Mouse (Mus musculus) erythroblast, embryonic 14.5 days (primary cell): ENCODE measurements around the gene Gm9918. TPM values are rescaled to one million over a fixed set of nuclear protein-coding genes. Genes with fewer than 3 reads are reported as not detected.

ENCODE experiments used
- H3K27me3 ChIP-seq: 2 replicates; pipeline ENCODE4 v1.6.1; 2012; ENCODE audit warnings: inconsistent platforms; ENCODE audit not compliant: control insufficient read depth
- H3K36me3 ChIP-seq: 2 replicates; pipeline ENCODE4 v1.6.1; 2012; ENCODE audit warnings: mild to moderate bottlenecking, inconsistent platforms; ENCODE audit not compliant: control insufficient read depth
- H3K4me1 ChIP-seq: 2 replicates; pipeline ENCODE4 v1.6.1; 2012; ENCODE audit warnings: inconsistent platforms; ENCODE audit not compliant: control insufficient read depth
- H3K4me3 ChIP-seq: replicated peaks from 2 replicates; pipeline ENCODE3; 2012; ENCODE audit warnings: moderate library complexity, mild to moderate bottlenecking, inconsistent platforms
- H3K9me3 ChIP-seq: 2 replicates; pipeline ENCODE4 v1.6.1; 2012; ENCODE audit warnings: low read length, inconsistent platforms, mixed read lengths; ENCODE audit not compliant: control insufficient read depth
- GATA1 ChIP-seq: IDR thresholded peaks from 2 replicates; pipeline ENCODE4 v1.6.1; 2012; ENCODE audit warnings: low read length, inconsistent platforms, mixed read lengths
- TAL1 ChIP-seq: IDR thresholded peaks from 3 replicates; pipeline ENCODE4 v1.6.1; 2012; ENCODE audit warnings: low read length, inconsistent platforms, mixed read lengths
- polyA plus RNA-seq: library from polyadenylated mRNA; stranded (reverse); fragments of >175 nt; gene quantifications from 2 replicates; pipeline ENCODE4 v1.2.3, GENCODE M21; 2012

The Gm9918 gene
- polyA plus RNA-seq, 1 experiment, result not detected

DNA sequence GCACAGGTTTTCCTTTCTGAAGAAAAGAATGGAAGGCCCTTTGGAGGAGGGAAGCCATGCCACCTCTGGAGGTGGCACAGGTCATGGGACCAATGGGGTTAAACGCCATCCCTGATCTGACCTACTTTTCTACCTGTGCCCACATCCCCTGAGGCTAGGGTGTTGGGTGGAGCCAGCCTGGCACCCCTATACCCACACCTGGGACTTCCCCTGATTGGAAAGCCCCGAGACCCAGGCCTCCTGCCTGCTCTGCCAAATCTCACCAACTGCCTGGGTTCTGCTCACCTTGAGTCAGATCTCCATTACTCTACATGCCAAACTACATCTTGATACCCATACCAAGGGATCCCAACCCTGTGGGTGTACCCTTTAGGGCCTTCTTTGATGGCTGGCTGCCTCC, 7.3 kb upstream of the Gm9918 start:
- Histone ChIP-seq H3K36me3 (no peaks in the 10 kb centered on the region), H3K27me3 (peaks cover 47% of the 10 kb centered on the region), H3K9me3 (no peaks in the 10 kb centered on the region; the same call in 1 of the 2 replicates), H3K4me3 (no peak overlapping the region), H3K4me1 (0 out of 2 replicates have a peak, but pooled peaks cover 1% of the 10 kb centered on the region)
- no peak for TF ChIP-seq TAL1
- no peak for TF ChIP-seq GATA1

DNA sequence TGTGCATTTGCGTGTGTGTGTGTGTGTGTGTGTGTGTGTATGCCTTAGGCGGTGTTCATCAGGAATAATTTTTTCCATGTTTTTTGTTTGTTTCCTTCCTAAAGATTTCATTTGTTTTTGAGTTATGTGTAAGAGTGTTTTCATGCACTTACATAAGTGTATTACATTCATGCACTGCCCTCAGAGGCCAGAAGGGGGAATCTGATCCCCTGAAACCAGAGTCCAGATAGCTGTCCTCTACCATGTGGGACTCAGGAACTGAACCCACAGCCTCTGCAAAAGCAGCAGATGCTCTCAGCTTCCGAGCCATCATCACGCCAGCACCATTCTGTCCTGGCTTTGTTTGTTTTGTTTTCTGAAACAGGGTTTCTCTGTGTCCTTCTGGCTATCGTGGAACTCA, 4.8 kb upstream of the Gm9918 start:
- H3K36me3 ChIP-seq, result no peaks in the 10 kb centered on the region
- no peak overlapping the region for H3K4me3 ChIP-seq
- TF ChIP-seq GATA1 (no peak), TAL1 (no peak)
- peaks cover 37% of the 10 kb centered on the region for H3K27me3 ChIP-seq
- H3K4me1 ChIP-seq, result peaks cover under 1% of the 10 kb centered on the region; the same call in 1 of the 2 replicates
- no peaks in the 10 kb centered on the region for H3K9me3 ChIP-seq

DNA sequence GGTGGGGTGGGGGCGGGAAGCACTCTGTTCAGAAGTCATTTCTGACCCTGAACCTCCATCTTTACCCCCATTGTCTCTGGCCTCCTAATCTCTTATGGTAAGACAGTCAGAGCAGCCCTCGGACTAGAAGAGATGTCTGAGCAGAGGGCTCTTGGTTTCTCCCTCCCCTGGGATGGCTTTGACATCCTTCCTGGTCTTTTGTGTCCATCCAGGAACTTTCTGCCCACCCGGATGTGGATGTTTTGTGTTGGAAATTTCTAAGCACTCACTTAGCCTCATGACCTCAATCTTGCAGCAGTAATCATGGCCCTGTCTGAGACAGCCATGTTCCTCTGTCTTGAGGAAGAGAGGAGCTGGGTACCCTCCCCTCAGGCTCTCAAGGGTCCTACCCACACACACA, 1.1 kb downstream of the Gm9918 start:
- Histone ChIP-seq H3K4me3 (no peak overlapping the region), H3K9me3 (no peaks in the 10 kb centered on the region), H3K4me1 (peaks cover 2% of the 10 kb centered on the region; the same call in 1 of the 2 replicates), H3K36me3 (no peaks in the 10 kb centered on the region), H3K27me3 (peaks cover 44% of the 10 kb centered on the region)
- no peak for TF ChIP-seq GATA1

DNA sequence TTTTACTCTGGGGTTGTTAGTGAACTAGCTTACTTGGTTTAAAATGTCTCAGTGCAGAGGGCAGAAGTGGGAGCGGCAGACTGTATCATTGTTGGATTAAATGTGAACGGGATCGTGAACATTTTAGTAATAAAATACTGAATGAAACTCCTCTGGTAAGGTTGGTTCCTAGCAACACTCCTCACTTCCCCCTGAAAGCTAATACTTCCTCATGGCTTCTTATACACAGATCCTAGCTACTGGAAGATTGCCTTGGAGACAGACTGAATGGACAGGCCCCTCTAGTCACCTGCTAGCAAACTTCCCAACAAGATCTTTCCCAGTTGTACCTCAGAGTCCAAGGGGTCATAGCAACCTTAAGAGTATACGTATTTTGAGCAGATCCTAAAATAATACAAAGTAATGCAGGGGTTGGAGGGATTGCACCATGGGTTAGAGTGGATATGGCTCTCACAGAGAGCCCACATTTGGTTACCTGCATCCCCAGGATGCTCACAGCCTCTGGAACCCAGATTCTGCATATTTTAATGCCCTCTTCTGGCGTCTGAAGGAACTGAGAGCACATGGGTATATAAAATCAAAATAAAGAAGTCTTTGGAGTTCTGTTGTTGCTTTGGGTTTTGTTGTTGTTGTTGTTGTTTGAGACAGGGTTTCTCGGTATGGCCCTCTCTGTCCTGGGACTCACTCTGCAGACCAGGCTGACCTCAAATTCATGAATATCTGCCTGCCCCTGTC, 3.8 kb downstream of the Gm9918 start:
- no peak overlapping the region for H3K4me3 ChIP-seq
- peaks cover 9% of the 10 kb centered on the region for H3K4me1 ChIP-seq
- no peaks in the 10 kb centered on the region for H3K36me3 ChIP-seq
- H3K9me3 ChIP-seq, result no peaks in the 10 kb centered on the region
- H3K27me3 ChIP-seq, result peaks cover 40% of the 10 kb centered on the region
- TF ChIP-seq GATA1 (no peak), TAL1 (no peak)

DNA sequence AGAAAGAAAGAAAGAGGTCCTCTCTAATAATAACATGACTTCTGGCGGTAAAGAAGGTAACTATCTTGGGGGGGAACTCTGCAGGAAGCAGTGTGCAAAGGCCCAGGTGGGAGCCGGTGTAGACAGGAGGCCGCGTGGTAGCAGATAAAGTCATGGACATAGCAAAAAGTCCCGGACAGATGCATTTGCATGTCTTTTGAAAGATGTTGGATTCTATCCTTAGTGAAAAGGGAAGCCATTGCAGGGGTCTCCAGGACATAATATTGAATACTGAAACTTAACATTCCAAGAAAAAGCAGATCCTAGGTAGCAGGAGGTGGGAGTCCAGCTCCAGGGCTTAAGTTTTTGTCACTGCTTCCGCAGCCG, 8.3 kb downstream of the Gm9918 start:
- Histone ChIP-seq H3K9me3 (no peaks in the 10 kb centered on the region), H3K4me1 (peaks cover 46% of the 10 kb centered on the region), H3K36me3 (peaks cover 24% of the 10 kb centered on the region), H3K27me3 (peaks cover 3% of the 10 kb centered on the region), H3K4me3 (peak overlapping the region; percentile 82)
- TF ChIP-seq TAL1, result no peak
- TF ChIP-seq GATA1, result no peak

DNA sequence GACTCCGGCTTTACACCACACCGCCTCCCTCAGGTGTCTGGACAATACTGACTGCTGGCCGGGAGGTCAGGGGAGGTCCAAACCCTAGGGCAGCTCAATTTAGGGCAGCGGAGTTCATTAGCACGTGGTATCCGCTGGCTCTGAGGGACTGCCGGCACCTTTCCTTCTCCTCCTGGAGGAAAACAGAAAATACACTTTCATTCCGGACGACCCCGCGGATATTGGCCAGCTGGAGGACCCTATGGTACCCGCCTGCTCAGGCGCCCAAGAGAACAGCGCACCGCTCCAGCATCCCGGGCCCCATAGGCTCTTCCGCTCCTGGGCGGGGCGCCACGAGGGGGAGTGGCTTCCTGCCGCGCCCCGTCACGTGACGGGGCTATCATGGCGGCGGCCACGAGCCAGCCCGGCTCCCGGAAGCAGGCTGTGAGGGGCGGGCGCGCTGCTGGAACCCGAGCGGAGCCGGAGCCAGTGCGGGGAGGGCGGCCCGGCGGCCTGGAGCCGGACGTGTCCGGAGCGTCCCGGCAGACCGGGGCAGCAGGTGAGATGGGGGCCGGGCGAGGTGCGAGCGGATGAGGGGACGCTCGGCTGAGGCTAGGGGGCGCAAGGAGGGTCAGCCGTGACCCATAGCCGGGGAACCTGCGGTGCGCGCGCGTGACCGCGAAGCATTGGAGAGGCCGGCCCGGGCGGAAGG, 8.9 kb downstream of the Gm9918 start, which contains the start of gene Mfsd5:
TSS of gene Mfsd5 (plus strand) at position 363 of the 691 bp plus-strand sequence.
- peaks cover 24% of the 10 kb centered on the region for H3K36me3 ChIP-seq
- no peaks in the 10 kb centered on the region for H3K9me3 ChIP-seq
- peaks cover under 1% of the 10 kb centered on the region; the same call in 1 of the 2 replicates for H3K27me3 ChIP-seq
- no peak for TF ChIP-seq GATA1
- H3K4me3 ChIP-seq, result peak within 1 kb of the TSS; percentile 82
- peaks cover 50% of the 10 kb centered on the region for H3K4me1 ChIP-seq

DNA sequence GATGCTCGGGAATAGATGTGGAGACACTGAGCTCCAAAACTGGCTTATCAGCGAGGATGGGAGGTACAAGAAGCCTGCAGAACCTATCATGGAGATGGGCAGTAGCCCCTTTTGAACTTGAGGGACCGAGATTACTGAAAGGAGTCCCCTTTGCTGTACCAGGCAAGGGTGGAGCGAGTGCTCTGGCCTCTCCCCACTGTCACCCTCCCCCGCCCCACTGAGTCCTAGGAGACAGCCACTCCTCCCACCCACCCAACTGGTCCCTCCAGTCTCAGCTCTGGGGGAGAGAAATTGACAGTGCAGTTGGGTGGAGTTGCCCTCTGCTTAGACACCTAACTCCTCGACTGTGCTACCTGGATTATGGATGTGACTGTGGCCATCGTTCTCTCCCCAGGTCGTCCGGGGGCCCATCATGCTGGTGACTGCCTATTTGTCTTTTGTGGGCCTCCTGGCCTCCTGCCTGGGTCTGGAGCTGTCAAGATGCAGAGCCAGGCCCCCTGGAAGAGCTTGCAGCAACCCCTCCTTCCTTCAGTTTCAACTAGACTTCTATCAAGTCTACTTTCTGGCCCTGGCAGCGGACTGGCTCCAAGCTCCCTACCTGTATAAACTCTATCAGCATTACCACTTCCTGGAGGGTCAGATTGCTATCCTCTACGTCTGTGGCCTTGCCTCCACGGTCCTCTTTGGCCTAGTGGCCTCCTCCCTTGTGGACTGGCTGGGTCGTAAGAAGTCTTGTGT, 9.6 kb downstream of the Gm9918 start:
- Histone ChIP-seq H3K36me3 (peaks cover 24% of the 10 kb centered on the region), H3K27me3 (no peaks in the 10 kb centered on the region), H3K4me1 (peaks cover 52% of the 10 kb centered on the region), H3K4me3 (peak overlapping the region; percentile 82), H3K9me3 (no peaks in the 10 kb centered on the region)
- TF ChIP-seq GATA1 (no peak), TAL1 (no peak)

DNA sequence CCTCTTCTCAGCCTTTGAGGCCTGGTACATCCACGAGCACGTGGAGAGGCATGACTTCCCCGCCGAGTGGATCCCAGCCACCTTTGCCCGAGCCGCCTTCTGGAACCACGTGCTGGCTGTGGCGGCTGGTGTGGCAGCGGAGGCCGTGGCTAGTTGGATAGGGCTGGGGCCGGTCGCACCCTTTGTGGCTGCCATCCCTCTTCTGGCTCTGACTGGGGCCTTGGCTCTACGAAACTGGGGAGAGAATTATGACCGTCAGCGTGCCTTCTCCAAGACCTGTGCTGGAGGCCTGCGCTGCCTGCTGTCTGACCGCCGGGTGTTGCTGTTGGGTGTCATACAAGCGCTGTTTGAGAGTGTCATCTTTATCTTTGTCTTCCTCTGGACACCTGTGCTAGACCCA, 10.3 kb downstream of the Gm9918 start:
- H3K4me3 ChIP-seq, result peak overlapping the region; percentile 82
- TF ChIP-seq TAL1 (no peak), GATA1 (no peak)

More for the DNA sequence above, 10.3 kb downstream of the Gm9918 start:
- Histone ChIP-seq H3K27me3 (no peaks in the 10 kb centered on the region), H3K9me3 (no peaks in the 10 kb centered on the region), H3K36me3 (peaks cover 24% of the 10 kb centered on the region), H3K4me1 (peaks cover 54% of the 10 kb centered on the region)
